Mouse (Mus musculus) embryonic facial prominence, embryonic 13.5 days (tissue): ENCODE data around the gene Mc3r. TPM values are rescaled to one million over a fixed set of nuclear protein-coding genes. Genes with fewer than 3 reads are reported as not detected.

ENCODE experiments used
- ATAC-seq: fragments of 200-750 bp; cut with Nextera tagmentation; 2 replicates; pipeline ENCODE4 v1.8.0; 2017; ENCODE audit warnings: low read depth; ENCODE audit not compliant: insufficient number of reproducible peaks, insufficient read depth, low FRiP score, low TSS enrichment
- H3K27ac ChIP-seq: fragments of 300-500 bp; sonication (generic); 2 replicates; pipeline ENCODE4 v1.5.1; 2015; ENCODE audit warnings: moderate library complexity, mild to moderate bottlenecking, inconsistent platforms
- H3K27me3 ChIP-seq: fragments of 300-500 bp; sonication (generic); 2 replicates; pipeline ENCODE4 v1.6.1; 2015; ENCODE audit warnings: mild to moderate bottlenecking, inconsistent platforms
- H3K36me3 ChIP-seq: fragments of 300-500 bp; sonication (generic); 2 replicates; pipeline ENCODE4 v1.6.1; 2015; ENCODE audit warnings: mild to moderate bottlenecking, inconsistent platforms
- H3K4me1 ChIP-seq: fragments of 300-500 bp; sonication (generic); 2 replicates; pipeline ENCODE4 v1.6.1; 2015; ENCODE audit warnings: inconsistent platforms
- H3K4me2 ChIP-seq: fragments of 300-500 bp; sonication (generic); 2 replicates; pipeline ENCODE4 v1.6.1; 2015; ENCODE audit warnings: moderate library complexity, mild to moderate bottlenecking, inconsistent platforms
- H3K4me3 ChIP-seq: fragments of 300-500 bp; sonication (generic); 2 replicates; pipeline ENCODE4 v1.5.1; 2015; ENCODE audit warnings: mild to moderate bottlenecking, inconsistent platforms
- H3K9ac ChIP-seq: fragments of 300-500 bp; sonication (generic); 2 replicates; pipeline ENCODE4 v1.6.1; 2015; ENCODE audit warnings: mild to moderate bottlenecking, inconsistent platforms
- H3K9me3 ChIP-seq: fragments of 300-500 bp; sonication (generic); 2 replicates; pipeline ENCODE4 v1.6.1; 2016; ENCODE audit warnings: inconsistent platforms
- WGBS: fragments of 180-500 bp; shearing (Covaris S2); methylation state at CpG from one replicate; pipeline ENCODE4 v1.1.7; 2015; ENCODE audit warnings: mixed read lengths; 5-methylcytosine and 5-hydroxymethylcytosine counted together
- polyA plus RNA-seq: library from polyadenylated mRNA; unstranded; fragments of >200 nt; fragmentation: Nextera tagmentation; extraction: Ambion mirVana; gene quantifications from 2 replicates; pipeline ENCODE4 v1.2.1, GENCODE M21; 2015

Gene Mc3r
- polyA plus RNA-seq, 1 experiment from 2014 or later: not detected

GRCm38 (mm10) chr2:172287715-172288114 is 39.4 kb downstream of the Mc3r start:
- Histone ChIP-seq H3K27ac (no peak overlapping the region), H3K4me2 (no peak overlapping the region), H3K4me3 (no peak overlapping the region), H3K27me3 (no peaks in the 10 kb centered on the region), H3K4me1 (0 out of 2 replicates have a peak, but pooled peaks cover under 1% of the 10 kb centered on the region), H3K9me3 (no peaks in the 10 kb centered on the region), H3K9ac (no peak overlapping the region), H3K36me3 (no peaks in the 10 kb centered on the region)
- WGBS: 92% methylated on average over 1 of the region's 1 CpGs
- ATAC-seq: no peak

GRCm38 (mm10) chr2:172288965-172289364 is 40.7 kb downstream of the Mc3r start:
- H3K27ac ChIP-seq: no peak overlapping the region
- H3K27me3 ChIP-seq: no peaks in the 10 kb centered on the region
- WGBS: 50% methylated on average over 10 of the region's 11 CpGs

GRCm38 (mm10) chr2:172289632-172290031 is 41.3 kb downstream of the Mc3r start:
- H3K27ac ChIP-seq: no peak overlapping the region
- WGBS: 13% methylated on average over 1 of the region's 1 CpGs
- H3K4me1 ChIP-seq: no peaks in the 10 kb centered on the region
- H3K9ac ChIP-seq: no peak overlapping the region
- no peaks in the 10 kb centered on the region for H3K9me3 ChIP-seq
- no peak overlapping the region for H3K4me2 ChIP-seq
- no peak overlapping the region for H3K4me3 ChIP-seq
- no peaks in the 10 kb centered on the region for H3K36me3 ChIP-seq
- ATAC-seq: no peak; the same call in 1 of the 2 replicates
- no peaks in the 10 kb centered on the region for H3K27me3 ChIP-seq

More at GRCm38 (mm10) chr2:172288965-172289364, 40.7 kb downstream of the Mc3r start:
- Histone ChIP-seq H3K9ac (no peak overlapping the region), H3K4me2 (no peak overlapping the region), H3K4me1 (no peaks in the 10 kb centered on the region), H3K9me3 (no peaks in the 10 kb centered on the region), H3K4me3 (no peak overlapping the region), H3K36me3 (no peaks in the 10 kb centered on the region)
- ATAC-seq: no peak

- Histone ChIP-seq H3K9ac (no peak overlapping the region), H3K4me1 (no peaks in the 10 kb centered on the region), H3K27me3 (no peaks in the 10 kb centered on the region), H3K27ac (no peak overlapping the region), H3K4me2 (no peak overlapping the region), H3K4me3 (no peak overlapping the region), H3K36me3 (no peaks in the 10 kb centered on the region), H3K9me3 (no peaks in the 10 kb centered on the region)
- 78% methylated on average over 11 of the region's 11 CpGs for WGBS
- no peak for ATAC-seq
Observed at GRCm38 (mm10) chr2:172290474-172290873, 42.2 kb downstream of the Mc3r start.

GRCm38 (mm10) chr2:172291025-172291424 is 42.7 kb downstream of the Mc3r start:
- no peak for ATAC-seq
- WGBS: 85% methylated on average over 7 of the region's 7 CpGs
- H3K9ac ChIP-seq: no peak overlapping the region
- H3K4me1 ChIP-seq: no peaks in the 10 kb centered on the region
- H3K27ac ChIP-seq: no peak overlapping the region
- no peaks in the 10 kb centered on the region for H3K36me3 ChIP-seq
- H3K9me3 ChIP-seq: no peaks in the 10 kb centered on the region
- H3K4me2 ChIP-seq: no peak overlapping the region
- no peaks in the 10 kb centered on the region for H3K27me3 ChIP-seq
- H3K4me3 ChIP-seq: no peak overlapping the region

GRCm38 (mm10) chr2:172291755-172292524 is 43.6 kb downstream of the Mc3r start:
- no peaks in the 10 kb centered on the region for H3K36me3 ChIP-seq
- H3K9me3 ChIP-seq: no peaks in the 10 kb centered on the region
- H3K4me1 ChIP-seq: no peaks in the 10 kb centered on the region
- no peak overlapping the region for H3K9ac ChIP-seq
- whole genome bisulfite sequencing: 86% methylated on average over 14 of the region's 14 CpGs
- H3K27ac ChIP-seq: no peak overlapping the region
- H3K4me2 ChIP-seq: no peak overlapping the region
- no peak overlapping the region for H3K4me3 ChIP-seq
- ATAC-seq: no peak
- H3K27me3 ChIP-seq: no peaks in the 10 kb centered on the region

- H3K36me3 ChIP-seq: no peaks in the 10 kb centered on the region
- no peaks in the 10 kb centered on the region for H3K9me3 ChIP-seq
- no peaks in the 10 kb centered on the region for H3K27me3 ChIP-seq
- ATAC-seq: no peak
- H3K9ac ChIP-seq: no peak overlapping the region
- H3K4me2 ChIP-seq: no peak overlapping the region
- H3K4me1 ChIP-seq: no peaks in the 10 kb centered on the region
- 67% methylated on average over 14 of the region's 14 CpGs for WGBS
- H3K27ac ChIP-seq: no peak overlapping the region
- no peak overlapping the region for H3K4me3 ChIP-seq
Observed at GRCm38 (mm10) chr2:172292525-172293405, 44.5 kb downstream of the Mc3r start.

- 54% methylated on average over 1 of the region's 1 CpGs for WGBS
Observed at GRCm38 (mm10) chr2:172298083-172298482, 49.8 kb downstream of the Mc3r start.

GRCm38 (mm10) chr2:172298542-172298941 is 50.2 kb downstream of the Mc3r start:
- H3K4me2 ChIP-seq: no peak overlapping the region
- H3K9me3 ChIP-seq: no peaks in the 10 kb centered on the region
- H3K27ac ChIP-seq: no peak overlapping the region
- no peak overlapping the region for H3K9ac ChIP-seq
- H3K36me3 ChIP-seq: no peaks in the 10 kb centered on the region
- no peak overlapping the region for H3K4me3 ChIP-seq
- ATAC-seq: no peak
- H3K4me1 ChIP-seq: peaks cover 22% of the 10 kb centered on the region
- no peaks in the 10 kb centered on the region for H3K27me3 ChIP-seq
- 7% methylated on average over 1 of the region's 1 CpGs for WGBS

More at GRCm38 (mm10) chr2:172298083-172298482, 49.8 kb downstream of the Mc3r start:
- ATAC-seq: no peak
- Histone ChIP-seq H3K9ac (no peak overlapping the region), H3K4me1 (peaks cover 22% of the 10 kb centered on the region), H3K4me3 (no peak overlapping the region), H3K4me2 (no peak overlapping the region), H3K27ac (no peak overlapping the region), H3K9me3 (no peaks in the 10 kb centered on the region), H3K36me3 (no peaks in the 10 kb centered on the region), H3K27me3 (no peaks in the 10 kb centered on the region)

- no peak overlapping the region for H3K4me3 ChIP-seq
- H3K4me2 ChIP-seq: peak overlapping the region; percentile 32
- H3K36me3 ChIP-seq: no peaks in the 10 kb centered on the region
- H3K27ac ChIP-seq: peak overlapping the region; percentile 48; the same call in 1 of the 2 replicates
- H3K4me1 ChIP-seq: peaks cover 22% of the 10 kb centered on the region
- no peak overlapping the region for H3K9ac ChIP-seq
- WGBS: 6% methylated on average over 14 of the region's 14 CpGs
- H3K27me3 ChIP-seq: no peaks in the 10 kb centered on the region
- 0 out of 2 replicates have a peak, but pooled peaks have one; percentile 63 for ATAC-seq
- no peaks in the 10 kb centered on the region for H3K9me3 ChIP-seq
Observed at GRCm38 (mm10) chr2:172299126-172299921, 51.0 kb downstream of the Mc3r start.
